Comparison of ENCODE assay signal across 8 mouse cellular contexts in genomic region chr16:52452477-52452831, GRCm38 (mm10). TPM values are rescaled to one million over a fixed set of nuclear protein-coding genes. Genes with fewer than 3 reads are reported as not detected.
DNase-seq lines count a peak whose midpoint lies in the region; ATAC-seq and TF ChIP-seq lines count a peak whose summit lies in the region.

No protein-coding gene starts in this region.

- no peak for ATAC-seq in erythroblast, adult 5-6 weeks (replicated peaks; ENCODE audit: low FRiP score, poor library complexity, severe bottlenecking)
- ATAC-seq in hindbrain, embryonic 16.5 days, result peak; percentile 18

- no peak for TF ChIP-seq POLR2A in spleen, adult 2 months (IDR thresholded peaks at IDR 0.05; ENCODE audit: low read depth, low read length)

- under 1% methylated on average over 26 of the region's 26 CpGs for WGBS in spleen, adult 2 months
- WGBS in hindbrain, embryonic 16.5 days, result under 1% methylated on average over 26 of the region's 26 CpGs
- 2% methylated on average over 26 of the region's 26 CpGs for WGBS in midbrain, embryonic 10.5 days

- H3K27me3 ChIP-seq in erythroblast, embryonic 14.5 days (ENCODE audit: control insufficient read depth), result peaks cover 52% of the 10 kb centered on the region
- no peaks in the 10 kb centered on the region for H3K27me3 ChIP-seq in spleen, adult 2 months (ENCODE audit: control insufficient read depth, insufficient read depth, low read length)
- no peaks in the 10 kb centered on the region for H3K27me3 ChIP-seq in hindbrain, embryonic 16.5 days (replicated peaks; ENCODE audit: control insufficient read depth, insufficient read depth, low read length)
- H3K27me3 ChIP-seq in midbrain, embryonic 10.5 days (ENCODE audit: low read depth, poor library complexity, severe bottlenecking), result peaks cover 35% of the 10 kb centered on the region

- H3K9ac ChIP-seq in hindbrain, embryonic 16.5 days (ENCODE audit: low read depth, low read length), result peak overlapping the region; percentile 77

- H3K4me1 ChIP-seq in erythroblast, embryonic 14.5 days (ENCODE audit: control insufficient read depth), result peaks cover 9% of the 10 kb centered on the region
- peaks cover 2% of the 10 kb centered on the region; the same call in 1 of the 2 replicates for H3K4me1 ChIP-seq in spleen, adult 2 months (ENCODE audit: control insufficient read depth, insufficient read depth, insufficient read length)
- H3K4me1 ChIP-seq in hindbrain, embryonic 16.5 days (ENCODE audit: control insufficient read depth, insufficient read depth, low read depth, low read length), result peaks cover 9% of the 10 kb centered on the region
- peaks cover 44% of the 10 kb centered on the region for H3K4me1 ChIP-seq in midbrain, embryonic 10.5 days

- no peaks in the 10 kb centered on the region for H3K36me3 ChIP-seq in erythroblast, embryonic 14.5 days (ENCODE audit: control insufficient read depth)
- H3K36me3 ChIP-seq in spleen, adult 2 months (ENCODE audit: control insufficient read depth, insufficient read depth, low read length), result no peaks in the 10 kb centered on the region
- no peaks in the 10 kb centered on the region for H3K36me3 ChIP-seq in hindbrain, embryonic 16.5 days (ENCODE audit: control insufficient read depth, insufficient read depth, low read length)
- H3K36me3 ChIP-seq in midbrain, embryonic 10.5 days, result no peaks in the 10 kb centered on the region

- no peak overlapping the region for H3K27ac ChIP-seq in spleen, adult 2 months (ENCODE audit: insufficient read depth, low read length)
- peak overlapping the region; percentile 77 for H3K27ac ChIP-seq in hindbrain, embryonic 16.5 days (ENCODE audit: low read depth, low read length)
- peak overlapping the region; percentile 64 for H3K27ac ChIP-seq in midbrain, embryonic 10.5 days (replicated peaks)

- peak overlapping the region; percentile 51 for H3K4me3 ChIP-seq in erythroblast, embryonic 14.5 days (replicated peaks)
- H3K4me3 ChIP-seq in spleen, adult 2 months (ENCODE audit: extremely low read depth, insufficient read depth, insufficient read length), result peak overlapping the region; percentile 74
- peak overlapping the region; percentile 70 for H3K4me3 ChIP-seq in hindbrain, embryonic 16.5 days (ENCODE audit: low read length)
- peak overlapping the region; percentile 60 for H3K4me3 ChIP-seq in midbrain, embryonic 10.5 days

- DNase-seq in spleen, adult 2 months (ENCODE audit: low read depth in 1 of 2, low spot score in 2 of 2), result peak in 1 of 2 experiments; percentile 17
- no peak for DNase-seq in spleen, postnatal 14 days (ENCODE audit: low spot score in 2 of 2)
- no peak for DNase-seq in midbrain, embryonic 10.5 days (ENCODE audit: low spot score)
- no peak for DNase-seq in spleen, adult 18-20 months
- no peak for DNase-seq in layer of hippocampus, adult 9-10 months (ENCODE audit: low spot score)

- TF ChIP-seq CTCF in spleen, adult 2 months (IDR thresholded peaks at IDR 0.05; ENCODE audit: extremely low read depth, insufficient read depth, insufficient read length, insufficient replicate concordance), result no peak

- peak overlapping the region; percentile 84 for H3K4me2 ChIP-seq in hindbrain, embryonic 16.5 days (ENCODE audit: low read length)

- H3K9me3 ChIP-seq in erythroblast, embryonic 14.5 days (ENCODE audit: control insufficient read depth, low read length), result peaks cover 3% of the 10 kb centered on the region; the same call in 1 of the 2 replicates
- H3K9me3 ChIP-seq in hindbrain, embryonic 16.5 days (ENCODE audit: control insufficient read depth, low read length), result no peaks in the 10 kb centered on the region
- H3K9me3 ChIP-seq in midbrain, embryonic 10.5 days (replicated peaks), result no peaks in the 10 kb centered on the region

RNA-seq across cellular contexts. Expression of gene Alcam, which starts 1.4 kb away (rescaled TPM):
- 0.01 TPM in 2 replicates for polyA plus RNA-seq in erythroblast, embryonic 14.5 days (2012)
- 10.4 and 18.8 TPM in 2 replicates for total RNA-seq in erythroblast, adult 5-6 weeks (2015; ENCODE audit: low replicate concordance)
- 6.9 and 11.0 TPM in 2 replicates for total RNA-seq in erythroblast, adult 5-6 weeks (2017; ENCODE audit: low replicate concordance)
- polyA plus RNA-seq in spleen, adult 2 months (2012; rRNA removed), result 2.8 and 4.2 TPM in 2 replicates
- polyA plus RNA-seq in hindbrain, embryonic 16.5 days (2015; fragmentation: Nextera tagmentation; extraction: Ambion mirVana), result 40.2 and 40.7 TPM in 2 replicates
- 10.4 and 19.2 TPM in 2 replicates for polyA plus RNA-seq in midbrain, embryonic 10.5 days (2016; fragmentation: Nextera tagmentation; extraction: Ambion mirVana)
